Mouse (Mus musculus): ENCODE data around the gene Dgcr2. TPM values are rescaled to one million over a fixed set of nuclear protein-coding genes. Genes with fewer than 3 reads are reported as not detected.
A peak's percentile ranks its signal among the peaks of the same experiment; 100 is the strongest.

Dgcr2 gene
- total and polyA plus RNA-seq, 2 experiments from 2014 or later: 31.9 to 61.8 TPM

DNA sequence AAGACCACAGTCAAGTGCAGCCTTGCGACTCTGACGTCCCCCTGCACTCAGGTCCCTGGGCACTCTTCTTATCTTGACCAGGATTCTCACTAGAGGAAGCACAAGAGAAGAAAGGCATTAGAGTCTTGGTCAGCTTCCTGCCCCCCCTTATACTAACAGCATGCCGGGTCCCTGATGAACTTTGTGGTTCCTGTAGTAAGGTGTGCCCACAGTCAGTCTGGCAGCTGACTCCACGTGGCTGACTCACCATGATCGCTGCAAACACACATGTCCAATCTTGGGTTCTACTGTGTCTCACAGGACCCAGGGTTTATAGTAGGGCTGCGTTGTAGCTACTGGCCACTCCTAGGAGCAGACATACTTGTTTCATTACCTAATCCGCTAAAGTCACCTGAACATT lies 39.8 kb upstream of the Dgcr2 start:
- no peak for DNase-seq (ENCODE audit: low spot score)
- Histone ChIP-seq H3K4me3 (ENCODE audit: low read depth, low read length) (no peak overlapping the region), H3K27me3 (ENCODE audit: control insufficient read depth, insufficient read depth, low read length) (no peaks in the 10 kb centered on the region), H3K9me3 (replicated peaks; ENCODE audit: control insufficient read depth, low read length) (no peaks in the 10 kb centered on the region), H3K36me3 (replicated peaks; ENCODE audit: control insufficient read depth, insufficient read depth, low read length) (no peaks in the 10 kb centered on the region), H3K4me1 (ENCODE audit: control insufficient read depth, insufficient read depth) (no peaks in the 10 kb centered on the region), H3K9ac (replicated peaks; ENCODE audit: low read depth, low read length) (no peak overlapping the region), H3K27ac (ENCODE audit: low read depth) (no peak overlapping the region), H3K4me2 (ENCODE audit: low read depth, low read length) (no peak overlapping the region)
- ATAC-seq (ENCODE audit: insufficient read depth, low read depth): 0 out of 2 replicates have a peak, but pooled peaks have one; percentile 39
- 41% methylated on average over 7 of the region's 7 CpGs for WGBS
- TF ChIP-seq EP300 (IDR thresholded peaks at IDR 0.05; ENCODE audit: low read depth): no peak
- TF ChIP-seq CTCF (IDR thresholded peaks at IDR 0.05; ENCODE audit: low read depth): no peak

DNA sequence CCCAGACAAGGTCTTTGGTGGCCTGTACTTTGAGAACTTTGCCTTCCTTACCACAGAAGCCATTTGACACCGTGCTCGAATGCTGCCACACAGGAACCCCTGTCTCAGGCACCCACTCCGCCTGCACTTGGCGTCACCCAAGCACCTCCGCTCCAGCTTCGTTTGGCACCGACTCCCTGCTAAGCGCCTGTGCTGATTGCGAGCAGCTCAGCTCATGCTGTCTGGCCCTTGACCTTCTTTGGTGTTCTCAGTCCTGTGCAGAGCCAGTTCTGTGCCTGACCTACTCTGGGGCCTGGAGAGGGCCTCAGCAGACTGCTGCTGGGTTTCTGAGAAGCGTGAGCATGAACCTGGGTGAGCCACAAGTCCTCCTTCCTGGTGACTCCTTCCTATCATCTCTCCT lies 38.4 kb upstream of the Dgcr2 start:
- H3K4me1 ChIP-seq (ENCODE audit: control insufficient read depth, insufficient read depth): no peaks in the 10 kb centered on the region
- ATAC-seq (ENCODE audit: insufficient read depth, low read depth) (no peak), DNase-seq (ENCODE audit: low spot score) (no peak)
- WGBS: 51% methylated on average over 10 of the region's 10 CpGs
- H3K36me3 ChIP-seq (replicated peaks; ENCODE audit: control insufficient read depth, insufficient read depth, low read length): no peaks in the 10 kb centered on the region
- H3K9me3 ChIP-seq (replicated peaks; ENCODE audit: control insufficient read depth, low read length): no peaks in the 10 kb centered on the region
- TF ChIP-seq EP300 (IDR thresholded peaks at IDR 0.05; ENCODE audit: low read depth) (no peak), CTCF (IDR thresholded peaks at IDR 0.05; ENCODE audit: low read depth) (no peak)
- H3K9ac ChIP-seq (replicated peaks; ENCODE audit: low read depth, low read length): no peak overlapping the region
- H3K27me3 ChIP-seq (ENCODE audit: control insufficient read depth, insufficient read depth, low read length): no peaks in the 10 kb centered on the region
- H3K4me2 ChIP-seq (ENCODE audit: low read depth, low read length): no peak overlapping the region
- no peak overlapping the region for H3K27ac ChIP-seq (ENCODE audit: low read depth)
- H3K4me3 ChIP-seq (ENCODE audit: low read depth, low read length): no peak overlapping the region

DNA sequence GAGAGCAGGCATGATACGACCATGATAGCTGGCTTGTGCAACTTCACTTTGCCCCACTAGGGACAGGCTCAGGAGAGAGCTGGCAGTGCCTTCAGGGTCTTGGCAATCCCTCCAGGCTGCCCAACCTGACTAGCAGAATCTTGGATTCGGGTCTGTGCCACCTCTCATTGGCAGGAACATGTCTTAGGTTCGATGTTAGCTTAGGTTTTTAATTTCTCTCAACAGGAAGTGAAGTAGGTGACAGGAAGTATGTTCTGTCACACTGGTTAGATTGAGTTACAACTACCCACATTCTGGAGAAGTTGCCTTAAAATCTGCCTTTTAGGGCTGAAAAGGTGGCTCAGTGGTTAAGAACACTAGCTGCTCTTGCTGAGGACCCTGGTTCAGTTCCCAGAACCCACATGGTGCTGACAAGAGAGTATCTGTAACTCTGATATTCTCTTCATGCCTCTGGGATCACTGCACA lies 36.1 kb upstream of the Dgcr2 start:
- Histone ChIP-seq H3K9me3 (replicated peaks; ENCODE audit: control insufficient read depth, low read length) (no peaks in the 10 kb centered on the region), H3K27me3 (ENCODE audit: control insufficient read depth, insufficient read depth, low read length) (no peaks in the 10 kb centered on the region), H3K4me1 (ENCODE audit: control insufficient read depth, insufficient read depth) (no peaks in the 10 kb centered on the region), H3K4me3 (ENCODE audit: low read depth, low read length) (no peak overlapping the region), H3K27ac (ENCODE audit: low read depth) (no peak overlapping the region), H3K9ac (replicated peaks; ENCODE audit: low read depth, low read length) (no peak overlapping the region), H3K36me3 (replicated peaks; ENCODE audit: control insufficient read depth, insufficient read depth, low read length) (no peaks in the 10 kb centered on the region), H3K4me2 (ENCODE audit: low read depth, low read length) (no peak overlapping the region)
- TF ChIP-seq CTCF (IDR thresholded peaks at IDR 0.05; ENCODE audit: low read depth) (no peak), EP300 (IDR thresholded peaks at IDR 0.05; ENCODE audit: low read depth) (no peak)
- 35% methylated on average over 3 of the region's 3 CpGs for WGBS
- ATAC-seq (ENCODE audit: insufficient read depth, low read depth) (no peak), DNase-seq (ENCODE audit: low spot score) (no peak)

DNA sequence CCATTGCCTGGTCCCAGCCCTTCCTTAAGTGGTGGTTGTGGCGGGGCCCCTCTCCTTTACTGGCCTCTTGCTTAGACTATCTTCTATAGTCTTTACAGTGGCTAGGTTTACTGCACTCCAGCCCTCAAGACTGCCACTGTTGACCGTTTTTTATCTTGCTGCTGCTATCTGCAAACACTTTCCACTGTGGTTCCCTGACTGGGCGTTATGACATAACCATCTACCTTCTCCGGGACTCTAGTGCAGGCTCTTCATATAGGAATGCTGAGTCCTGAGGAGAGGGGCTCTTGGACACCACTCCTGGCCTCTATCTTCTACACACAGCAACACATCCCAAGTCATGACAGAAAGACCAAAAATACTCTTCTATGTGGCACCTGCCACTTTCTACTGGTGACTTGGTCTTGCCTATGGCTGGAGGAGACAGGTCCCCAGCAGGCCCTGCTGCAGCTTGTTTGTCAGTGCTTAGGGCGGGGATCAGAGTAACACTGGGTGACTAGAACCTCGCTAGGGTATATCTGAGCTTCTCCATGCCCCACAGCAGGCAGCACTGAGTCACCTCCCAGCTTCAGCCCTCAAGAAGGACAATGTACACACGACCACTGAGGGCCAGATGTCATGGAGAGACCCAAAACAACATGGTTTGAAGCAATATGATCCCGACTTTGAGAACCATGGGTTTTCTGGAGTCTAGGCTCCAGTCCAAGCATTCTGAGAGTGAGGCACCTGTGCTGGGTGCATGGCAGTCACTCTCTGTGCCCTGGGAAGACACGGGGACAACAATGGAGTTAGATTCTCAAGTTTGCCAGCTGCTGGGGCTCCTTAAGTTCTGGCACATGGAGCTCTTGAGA lies 35.5 kb upstream of the Dgcr2 start:
- no peak overlapping the region for H3K4me2 ChIP-seq (ENCODE audit: low read depth, low read length)
- DNase-seq (ENCODE audit: low spot score) (no peak), ATAC-seq (ENCODE audit: insufficient read depth, low read depth) (no peak)
- H3K27ac ChIP-seq (ENCODE audit: low read depth): no peak overlapping the region
- no peaks in the 10 kb centered on the region for H3K36me3 ChIP-seq (replicated peaks; ENCODE audit: control insufficient read depth, insufficient read depth, low read length)
- H3K9ac ChIP-seq (replicated peaks; ENCODE audit: low read depth, low read length): no peak overlapping the region
- no peak overlapping the region for H3K4me3 ChIP-seq (ENCODE audit: low read depth, low read length)
- 48% methylated on average over 9 of the region's 9 CpGs for WGBS
- no peak for TF ChIP-seq EP300 (IDR thresholded peaks at IDR 0.05; ENCODE audit: low read depth)
- no peaks in the 10 kb centered on the region for H3K4me1 ChIP-seq (ENCODE audit: control insufficient read depth, insufficient read depth)
- no peaks in the 10 kb centered on the region for H3K27me3 ChIP-seq (ENCODE audit: control insufficient read depth, insufficient read depth, low read length)
- no peaks in the 10 kb centered on the region for H3K9me3 ChIP-seq (replicated peaks; ENCODE audit: control insufficient read depth, low read length)

- no peak overlapping the region for H3K9ac ChIP-seq (replicated peaks; ENCODE audit: low read depth, low read length)
- no peak for ATAC-seq (ENCODE audit: insufficient read depth, low read depth)
These were observed 33.6 kb upstream of the Dgcr2 start for GRCm38 (mm10) chr16:17931906-17932460.

More at GRCm38 (mm10) chr16:17931906-17932460, 33.6 kb upstream of the Dgcr2 start:
- Histone ChIP-seq H3K36me3 (replicated peaks; ENCODE audit: control insufficient read depth, insufficient read depth, low read length) (no peaks in the 10 kb centered on the region), H3K4me1 (ENCODE audit: control insufficient read depth, insufficient read depth) (no peaks in the 10 kb centered on the region), H3K27ac (ENCODE audit: low read depth) (no peak overlapping the region), H3K9me3 (replicated peaks; ENCODE audit: control insufficient read depth, low read length) (no peaks in the 10 kb centered on the region), H3K27me3 (ENCODE audit: control insufficient read depth, insufficient read depth, low read length) (no peaks in the 10 kb centered on the region), H3K4me2 (ENCODE audit: low read depth, low read length) (no peak overlapping the region), H3K4me3 (ENCODE audit: low read depth, low read length) (no peak overlapping the region)
- DNase-seq (ENCODE audit: low spot score): no peak
- no peak for TF ChIP-seq CTCF (IDR thresholded peaks at IDR 0.05; ENCODE audit: low read depth)
- TF ChIP-seq EP300 (IDR thresholded peaks at IDR 0.05; ENCODE audit: low read depth): no peak
- WGBS: 63% methylated on average over 5 of the region's 5 CpGs

All from heart, postnatal 0 days (tissue).